Mouse (Mus musculus) intestine, postnatal 0 days (tissue): Measurements from ENCODE around the gene Caskin2. TPM values are rescaled to one million over a fixed set of nuclear protein-coding genes. Genes with fewer than 3 reads are reported as not detected.

Experiments
- ATAC-seq: fragments of 200-750 bp; cut with Nextera tagmentation; 2 replicates; pipeline ENCODE4 v1.8.0; 2017; ENCODE audit warnings: mild to moderate bottlenecking, moderate TSS enrichment, moderate library complexity
- H3K27ac ChIP-seq: fragments of 300-500 bp; sonication (generic); 2 replicates; pipeline ENCODE4 v1.5.1; 2014; ENCODE audit warnings: mild to moderate bottlenecking, low read depth, low read length, moderate library complexity
- H3K27me3 ChIP-seq: fragments of 300-500 bp; sonication (generic); replicated peaks from 2 replicates; pipeline ENCODE4 v1.6.1; 2014; ENCODE audit warnings: low read length, mixed read lengths; ENCODE audit not compliant: control insufficient read depth, insufficient read depth
- H3K36me3 ChIP-seq: fragments of 300-500 bp; sonication (generic); 2 replicates; pipeline ENCODE4 v1.6.1; 2014; ENCODE audit warnings: mild to moderate bottlenecking, moderate library complexity; ENCODE audit not compliant: control insufficient read depth, insufficient read depth
- H3K4me1 ChIP-seq: fragments of 300-500 bp; sonication (generic); replicated peaks from 2 replicates; pipeline ENCODE4 v1.6.1; 2014; ENCODE audit warnings: antibody characterized with exemption, low read length, mixed read lengths; ENCODE audit not compliant: control insufficient read depth, insufficient read depth
- H3K4me2 ChIP-seq: fragments of 300-500 bp; sonication (generic); replicated peaks from 2 replicates; pipeline ENCODE4 v1.6.1; 2014; ENCODE audit warnings: low read depth, mild to moderate bottlenecking, moderate library complexity
- H3K4me3 ChIP-seq: fragments of 300-500 bp; sonication (generic); 2 replicates; pipeline ENCODE4 v1.5.1; 2014; ENCODE audit warnings: low read depth, low read length
- H3K9ac ChIP-seq: fragments of 300-500 bp; sonication (generic); 2 replicates; pipeline ENCODE4 v1.6.1; 2014; ENCODE audit warnings: mild to moderate bottlenecking, low read depth, low read length
- H3K9me3 ChIP-seq: fragments of 300-500 bp; sonication (generic); 2 replicates; pipeline ENCODE4 v1.6.1; 2016; ENCODE audit warnings: mixed run types; ENCODE audit not compliant: control insufficient read depth
- CTCF ChIP-seq: sonication (generic); IDR thresholded peaks from 2 replicates; pipeline ENCODE4 v1.5.1; 2016; ENCODE audit warnings: low read depth, mild to moderate bottlenecking, control low read depth, antibody characterized with exemption, moderate library complexity
- WGBS: fragments of 180-500 bp; shearing (Covaris S2); extraction: QIAGEN DNeasy Blood & Tissue Kit; methylation state at CpG from one replicate; pipeline ENCODE4 v1.1.7; 2014; 5-methylcytosine and 5-hydroxymethylcytosine counted together
- microRNA-seq: library from miRNA; unstranded; fragments of <30 nt; microRNA quantifications from one replicate; pipeline ENCODE4, GENCODE M21; 2016
- polyA plus RNA-seq: library from polyadenylated mRNA; unstranded; fragments of >200 nt; fragmentation: Nextera tagmentation; extraction: Ambion mirVana; gene quantifications from 2 replicates; pipeline ENCODE4 v1.2.1, GENCODE M21; 2015

The Caskin2 gene
- polyA plus RNA-seq, 1 experiment from 2014 or later, result 7.4 TPM

GRCm38 (mm10) chr11:115751725-115752124, 61.7 kb downstream of the Caskin2 start:
- Histone ChIP-seq H3K4me3 (no peak overlapping the region), H3K36me3 (no peaks in the 10 kb centered on the region), H3K9me3 (no peaks in the 10 kb centered on the region), H3K9ac (no peak overlapping the region), H3K27ac (no peak overlapping the region), H3K4me1 (no peaks in the 10 kb centered on the region; the same call in 1 of the 2 replicates), H3K4me2 (no peak overlapping the region), H3K27me3 (no peaks in the 10 kb centered on the region)
- no peak for ATAC-seq
- WGBS, result 52% methylated on average over 2 of the region's 2 CpGs
- no peak for TF ChIP-seq CTCF

- Histone ChIP-seq H3K9me3 (no peaks in the 10 kb centered on the region), H3K4me3 (no peak overlapping the region), H3K4me1 (no peaks in the 10 kb centered on the region; the same call in 1 of the 2 replicates), H3K36me3 (no peaks in the 10 kb centered on the region), H3K4me2 (no peak overlapping the region), H3K27ac (no peak overlapping the region), H3K27me3 (no peaks in the 10 kb centered on the region), H3K9ac (no peak overlapping the region)
- no peak for ATAC-seq
- WGBS, result 89% methylated on average over 5 of the region's 5 CpGs
- no peak for TF ChIP-seq CTCF
These were observed 63.6 kb downstream of the Caskin2 start for GRCm38 (mm10) chr11:115749834-115750233.

Small RNAs within 50 kb of the gene (microRNA-seq; reads per million reads assigned to microRNA genes)
- not detected for gene Mir5621

Other genes starting within 250 kb of the Caskin2 start
- gene Nup85, start 249.2 kb downstream of the Caskin2 start, polyA plus RNA-seq, result 30.4 and 31.5 TPM in 2 replicates
- gene Mrps7, start 209.7 kb downstream of the Caskin2 start, polyA plus RNA-seq, result 51.6 and 52.2 TPM in 2 replicates
- gene Gga3, start 209.6 kb downstream of the Caskin2 start, polyA plus RNA-seq, result 5.7 and 5.8 TPM in 2 replicates
- 43.0 and 48.9 TPM in 2 replicates for gene Mif4gd, start 200.7 kb downstream of the Caskin2 start, polyA plus RNA-seq
- 19.1 and 19.5 TPM in 2 replicates for gene Slc25a19, start 185.3 kb downstream of the Caskin2 start, polyA plus RNA-seq
- gene Grb2, start 105.0 kb downstream of the Caskin2 start, polyA plus RNA-seq, result 60.5 and 61.3 TPM in 2 replicates
- gene Tmem94, start 48.2 kb downstream of the Caskin2 start, polyA plus RNA-seq, result 8.2 and 8.6 TPM in 2 replicates
- 16.7 and 17.0 TPM in 2 replicates for gene Tsen54, start 1.1 kb upstream of the Caskin2 start, polyA plus RNA-seq
- 60.5 and 61.8 TPM in 2 replicates for gene Llgl2, start 10.4 kb upstream of the Caskin2 start, polyA plus RNA-seq
- 332 and 377 TPM in 2 replicates for gene Myo15b, start 44.8 kb upstream of the Caskin2 start, polyA plus RNA-seq
- gene Smim5, start 86.3 kb upstream of the Caskin2 start, polyA plus RNA-seq, result 1.9 and 3.4 TPM in 2 replicates
- 29.6 and 32.9 TPM in 2 replicates for gene Smim6, start 98.4 kb upstream of the Caskin2 start, polyA plus RNA-seq
- gene Sap30bp, start 119.6 kb upstream of the Caskin2 start, polyA plus RNA-seq, result 27.5 and 28.8 TPM in 2 replicates
- gene Recql5, start 119.8 kb upstream of the Caskin2 start, polyA plus RNA-seq, result 6.8 and 8.2 TPM in 2 replicates
- 16.6 and 17.8 TPM in 2 replicates for gene Itgb4, start 161.1 kb upstream of the Caskin2 start, polyA plus RNA-seq
- 387 and 418 TPM in 2 replicates for gene Galk1, start 199.1 kb upstream of the Caskin2 start, polyA plus RNA-seq
- 1,144 and 1,190 TPM in 2 replicates for gene H3f3b, start 214.3 kb upstream of the Caskin2 start, polyA plus RNA-seq
- gene Unk, start 216.7 kb upstream of the Caskin2 start, polyA plus RNA-seq, result 7.4 and 8.8 TPM in 2 replicates